Mouse (Mus musculus): ENCODE data around the gene Cgnl1.

Gene Cgnl1

DNA sequence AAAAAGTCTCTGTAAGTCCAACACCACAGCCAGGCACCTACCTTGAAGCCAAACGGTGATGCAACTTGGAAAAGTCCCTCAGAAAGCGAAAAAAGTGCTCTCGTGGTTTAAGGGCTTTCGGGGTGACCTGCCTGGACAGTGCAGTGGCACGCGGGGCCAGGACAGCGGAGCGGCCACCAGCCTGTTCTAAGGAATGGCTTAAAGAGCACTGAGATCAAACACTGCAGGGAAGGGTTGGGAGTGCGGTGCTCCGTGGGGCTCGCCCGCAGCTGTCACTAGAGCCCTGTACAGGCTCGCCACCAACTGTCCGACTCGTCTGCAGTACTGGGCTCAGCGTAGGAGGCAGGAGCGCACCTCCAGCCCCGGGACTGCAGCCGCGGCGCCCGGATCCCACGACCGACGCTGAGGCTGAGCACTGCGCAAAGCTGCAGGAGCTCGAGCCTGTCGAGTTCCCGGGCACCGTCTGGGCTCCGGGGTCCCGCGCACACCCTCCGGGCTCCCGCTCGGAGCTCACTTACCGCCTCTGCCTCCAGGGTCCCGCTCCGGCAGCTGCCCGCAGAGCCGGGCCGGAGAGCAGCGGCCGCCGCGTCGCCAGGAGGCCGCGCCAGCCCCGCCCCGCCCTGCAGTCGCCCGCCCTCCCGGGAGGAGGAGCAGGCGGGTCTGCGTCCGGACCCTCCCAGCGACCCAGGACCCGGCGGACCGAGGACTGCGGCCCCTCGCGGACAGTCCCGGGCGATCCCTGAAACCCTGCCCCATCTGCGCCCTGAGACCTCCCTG is at the start of gene Cgnl1:
Gene Cgnl1 (minus strand): TSS at position 612 of the 777 bp plus-strand sequence.
- WGBS: 2% methylated on average over 66 of the region's 67 CpGs

DNA sequence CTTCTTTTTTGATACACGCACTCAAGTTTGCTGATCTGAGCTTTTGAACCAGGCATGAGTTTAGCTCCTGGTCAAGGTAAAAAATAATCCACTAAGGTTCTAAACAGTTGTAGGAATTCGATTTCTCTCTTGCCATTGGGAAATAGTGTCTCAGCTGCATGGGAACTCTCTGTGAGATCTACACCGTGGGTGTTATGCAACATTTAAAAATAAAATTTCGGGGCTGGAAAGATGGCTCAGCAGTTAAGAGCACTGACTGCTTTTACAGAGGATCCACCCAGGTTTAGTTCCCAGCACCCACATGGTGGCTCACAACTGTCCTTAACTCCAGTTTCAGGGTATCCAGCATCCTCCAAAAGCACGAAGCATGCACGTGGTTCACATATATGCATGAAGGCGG is 47.1 kb upstream of the Cgnl1 start:
- 46% methylated on average over 7 of the region's 7 CpGs for WGBS

DNA sequence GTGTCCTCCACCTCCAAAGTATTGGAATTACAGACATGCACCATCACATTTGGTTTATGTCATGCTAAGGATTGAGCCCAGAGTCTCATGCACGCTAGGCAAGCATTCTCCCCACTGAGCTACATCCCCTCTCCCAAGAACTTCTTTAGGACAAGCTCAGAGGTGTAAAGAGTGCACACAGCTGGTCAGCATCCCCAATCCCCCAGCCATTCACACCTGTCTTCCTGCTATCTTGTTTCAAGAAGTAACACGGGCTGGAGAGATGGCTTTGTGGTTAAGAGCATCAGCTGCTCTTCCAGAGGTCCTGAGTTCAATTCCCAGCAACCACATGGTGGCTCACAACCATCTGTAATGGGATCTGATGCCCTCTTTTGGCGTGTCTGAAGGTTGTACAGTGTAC is 44.7 kb upstream of the Cgnl1 start:
- WGBS: 77% methylated on average over 3 of the region's 3 CpGs

DNA sequence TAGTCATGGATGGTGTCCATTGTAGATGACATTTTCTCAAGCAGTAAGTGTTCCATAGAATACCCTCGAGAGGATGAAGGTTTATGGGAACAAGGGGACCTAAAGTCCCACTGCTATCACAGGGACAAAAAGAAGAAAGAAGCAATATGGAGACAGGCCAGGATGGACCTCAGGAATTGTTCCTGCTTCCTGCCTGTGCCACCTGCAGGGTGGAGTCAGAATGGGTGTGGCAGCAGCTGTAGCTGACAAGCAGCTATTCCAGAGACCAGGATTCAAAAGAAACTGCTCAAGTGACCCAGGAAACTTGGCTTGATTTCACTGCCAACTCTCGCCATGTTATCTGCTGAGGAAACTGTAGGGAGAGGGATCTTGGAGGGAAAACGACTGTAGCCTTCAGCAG is 42.2 kb upstream of the Cgnl1 start:
- 76% methylated on average over 3 of the region's 3 CpGs for WGBS

DNA sequence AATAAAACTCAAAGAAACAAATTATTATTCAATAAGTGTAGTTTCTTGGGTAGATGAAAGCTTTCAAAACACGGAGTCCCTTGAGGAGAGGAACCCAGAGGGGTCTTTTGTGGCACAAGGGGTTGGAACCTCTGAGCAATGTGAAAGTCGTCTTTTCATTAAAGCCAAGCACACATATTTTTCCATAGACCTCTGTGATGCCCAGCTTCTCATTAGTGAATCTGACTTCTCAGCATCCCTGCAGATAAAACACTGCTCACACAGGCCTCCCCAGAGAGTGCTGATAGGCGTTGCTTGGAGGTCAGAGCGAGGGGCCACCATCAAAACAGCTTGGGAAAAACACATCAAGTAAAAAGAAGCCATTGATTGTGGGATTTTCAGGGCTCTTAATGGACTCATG is 41.5 kb upstream of the Cgnl1 start:
- WGBS: 61% methylated on average over 4 of the region's 4 CpGs

DNA sequence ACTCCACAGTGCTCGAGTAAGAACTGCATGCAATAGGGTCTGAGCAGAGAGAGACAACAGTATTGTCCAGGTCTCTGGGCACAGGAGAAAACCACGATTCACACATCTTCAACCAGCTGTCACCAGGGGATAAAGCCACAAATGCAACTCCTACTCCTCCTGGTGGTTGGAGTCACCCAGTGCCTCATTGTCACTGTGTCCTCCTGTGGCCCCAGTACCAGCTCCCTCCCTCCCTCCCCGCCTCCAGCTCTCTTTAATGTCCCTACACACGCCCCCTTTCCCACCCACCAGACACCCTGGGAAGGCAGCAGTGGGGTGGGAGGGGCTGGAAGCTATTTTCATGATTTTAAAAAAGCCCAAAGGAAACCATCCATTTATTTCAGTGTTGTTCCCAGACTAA is 41.0 kb upstream of the Cgnl1 start:
- 29% methylated on average over 4 of the region's 4 CpGs for WGBS

DNA sequence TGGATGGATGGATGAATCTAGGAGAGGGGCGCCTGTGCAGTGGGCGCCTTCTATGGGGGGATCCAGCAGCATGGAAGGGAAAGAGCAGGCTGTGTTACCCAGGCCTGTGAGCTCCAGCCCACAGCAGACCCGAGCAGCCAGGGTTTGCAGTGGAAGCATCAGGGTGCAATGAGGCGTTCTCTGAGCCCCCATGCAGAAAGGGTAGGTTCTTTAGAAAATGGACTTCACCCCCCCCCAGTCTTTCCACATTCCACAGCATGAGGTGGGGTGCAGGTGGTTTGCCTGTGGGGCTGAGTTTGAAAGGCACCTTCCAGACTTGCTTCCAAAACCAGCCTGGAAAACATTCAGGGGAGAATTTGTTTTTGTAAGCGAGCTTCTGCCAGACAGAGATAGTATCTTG is 40.0 kb upstream of the Cgnl1 start:
- WGBS: 85% methylated on average over 5 of the region's 5 CpGs

DNA sequence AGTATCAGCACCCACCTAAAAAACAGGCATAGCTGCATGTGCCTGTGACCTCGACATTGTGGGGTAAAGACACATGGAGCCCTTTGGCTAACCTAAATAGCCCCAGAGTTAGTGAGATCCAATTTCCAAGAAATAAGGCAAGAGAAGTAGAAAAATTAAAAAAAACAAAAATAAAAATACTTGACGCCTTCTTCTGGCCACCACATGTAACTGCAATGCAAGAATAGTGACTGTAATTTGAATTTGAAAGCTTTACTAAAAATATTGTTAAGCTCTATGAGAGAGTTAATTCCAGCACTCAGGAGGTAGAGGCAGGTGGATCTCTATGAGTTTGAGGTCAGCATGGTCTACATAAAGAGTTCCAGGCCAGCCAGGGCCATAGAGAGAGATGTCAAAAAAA is 39.3 kb upstream of the Cgnl1 start:
- 72% methylated on average over 2 of the region's 2 CpGs for WGBS

DNA sequence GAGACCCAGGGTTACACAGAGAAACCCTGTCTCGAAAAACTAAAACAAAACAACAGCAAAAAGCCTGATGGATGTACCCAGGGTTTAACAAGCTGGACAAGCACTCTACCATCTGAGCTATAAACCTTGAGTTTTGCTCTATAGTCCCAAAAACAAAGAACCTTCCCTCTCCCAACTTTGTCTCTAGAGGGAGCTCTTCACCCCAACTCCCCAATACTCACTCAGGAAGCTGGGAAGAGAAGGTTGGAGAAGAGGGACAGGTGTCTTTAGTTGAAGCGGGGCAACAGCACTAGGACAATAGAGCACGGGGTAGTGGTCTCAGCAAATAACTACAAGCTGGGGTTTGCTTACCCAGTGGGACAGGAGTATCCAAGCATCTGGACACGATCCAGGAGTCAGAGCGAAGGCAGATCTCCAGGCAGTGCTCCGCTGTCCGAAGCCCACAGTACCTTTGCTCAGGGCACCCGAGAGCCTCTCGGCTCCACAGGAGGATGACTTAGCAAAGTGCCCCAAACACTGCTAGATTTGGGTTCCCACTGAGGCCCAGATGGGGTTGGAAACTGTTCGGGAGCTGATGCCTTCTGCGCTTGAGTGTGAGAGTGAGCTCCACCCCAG is 37.3 kb upstream of the Cgnl1 start:
- 59% methylated on average over 11 of the region's 11 CpGs for WGBS

DNA sequence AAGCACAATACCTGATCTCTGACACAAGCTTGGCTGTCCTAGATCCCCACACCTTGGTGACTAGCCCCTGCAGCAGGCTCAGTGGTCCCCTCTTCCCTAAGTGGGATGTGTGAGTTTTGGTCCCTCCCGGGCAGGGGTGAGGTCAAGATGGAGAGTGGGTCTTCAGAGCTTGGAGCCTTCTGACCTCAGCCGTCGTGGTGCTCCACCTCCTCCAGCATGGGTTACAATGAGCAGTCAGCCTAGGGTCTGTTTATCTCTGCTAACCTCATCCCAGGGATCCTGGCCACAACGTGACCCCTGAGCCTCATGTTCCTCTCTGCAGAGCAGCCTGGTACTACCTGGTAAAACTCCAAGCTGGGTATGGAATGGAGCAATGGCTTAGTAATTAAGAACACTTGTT is 36.4 kb upstream of the Cgnl1 start:
- 82% methylated on average over 4 of the region's 4 CpGs for WGBS

DNA sequence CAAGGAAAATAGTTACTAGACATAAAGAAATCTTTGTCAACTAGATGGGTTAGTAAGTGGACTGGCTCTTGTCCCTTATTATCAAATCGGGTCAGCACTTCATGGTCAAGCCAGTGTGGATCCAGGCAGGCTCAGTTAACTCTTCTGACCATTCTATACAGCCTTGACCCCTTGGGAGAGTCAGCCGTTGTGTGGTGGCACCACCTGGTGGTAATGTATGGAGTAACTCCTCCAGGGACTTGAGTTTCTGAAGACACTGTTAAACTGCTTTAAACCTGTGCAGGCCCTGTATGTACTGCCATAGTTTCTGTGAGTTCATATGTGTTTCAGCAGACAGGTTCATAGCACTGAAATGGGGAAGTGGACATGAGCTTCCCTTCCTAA is 35.0 kb upstream of the Cgnl1 start:
- WGBS: 4% methylated on average over 2 of the region's 2 CpGs

DNA sequence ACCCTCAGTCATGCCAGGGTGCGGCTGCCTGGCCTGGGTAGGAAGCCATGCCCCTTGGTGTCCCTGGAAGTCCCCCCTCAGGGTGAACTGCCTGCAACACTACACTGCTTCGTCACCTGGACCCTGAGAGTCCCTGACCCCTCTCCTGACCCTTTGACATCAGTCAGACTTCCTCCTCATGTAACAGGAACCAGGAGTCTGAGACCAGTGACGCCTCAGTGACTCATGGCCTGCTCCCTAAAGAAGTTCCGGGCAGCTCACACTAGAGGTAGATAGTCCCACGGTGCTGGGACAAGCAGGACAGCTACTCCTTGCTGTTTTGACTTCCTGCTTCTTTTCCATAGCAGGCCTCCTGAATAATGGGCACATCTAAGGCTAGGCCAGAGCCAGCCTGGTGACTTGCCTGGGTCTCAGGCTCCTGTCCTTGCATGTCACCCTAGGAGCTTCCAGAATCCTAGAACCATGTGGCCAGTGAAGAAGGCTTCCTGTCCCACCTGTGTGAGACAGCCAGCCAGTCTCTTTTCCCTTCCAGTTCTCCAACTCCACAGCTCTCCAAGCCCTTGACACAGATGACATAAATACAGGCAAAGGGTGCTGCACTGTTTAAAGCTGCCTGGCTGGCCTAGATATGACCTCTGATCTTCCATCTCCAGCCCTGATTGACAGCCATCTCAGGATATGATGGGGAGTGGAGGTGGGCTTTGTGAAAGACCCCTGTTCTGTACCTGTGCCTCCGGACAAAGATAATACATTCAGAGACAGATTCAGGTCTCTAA is 34.4 kb upstream of the Cgnl1 start:
- 84% methylated on average over 6 of the region's 6 CpGs for WGBS

DNA sequence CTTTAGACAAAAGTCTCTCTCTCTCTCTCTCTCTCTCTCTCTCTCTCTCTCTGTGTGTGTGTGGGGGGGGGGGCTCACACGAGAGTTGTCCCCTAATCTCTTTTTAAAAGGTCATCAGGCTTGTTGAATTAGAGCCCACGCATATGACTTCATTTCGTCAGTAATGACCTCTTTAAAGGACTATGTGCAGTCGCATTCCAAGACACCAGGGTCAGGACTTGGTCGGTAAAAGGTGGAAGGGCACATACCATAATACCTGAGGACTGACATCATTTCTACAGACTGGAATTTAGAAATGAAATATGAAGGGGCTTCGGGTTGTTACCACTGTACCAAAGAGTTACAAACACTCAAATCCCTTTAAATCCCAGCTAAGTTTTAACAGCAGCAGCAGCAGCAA is 32.7 kb upstream of the Cgnl1 start:
- 74% methylated on average over 6 of the region's 6 CpGs for WGBS

DNA sequence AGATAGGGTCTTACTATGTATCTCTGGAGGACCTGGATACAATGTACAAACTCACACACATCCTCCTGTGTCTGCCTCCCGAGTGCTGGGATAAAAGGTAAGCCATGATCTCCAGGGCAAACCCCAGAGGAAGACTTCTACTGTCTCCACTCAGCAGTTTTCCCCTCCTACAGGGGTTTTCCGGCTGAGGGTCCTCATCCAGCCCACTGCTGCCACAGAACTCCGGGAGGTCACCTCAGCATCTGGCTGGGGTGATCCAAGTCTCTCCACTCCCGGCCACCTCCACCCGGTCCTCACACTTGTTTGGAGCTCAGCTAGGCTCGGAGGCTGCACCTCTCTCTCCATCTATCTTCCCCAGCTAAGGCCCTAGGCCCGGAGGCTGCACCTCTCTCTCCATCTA is 31.9 kb upstream of the Cgnl1 start:
- WGBS: 88% methylated on average over 7 of the region's 7 CpGs

DNA sequence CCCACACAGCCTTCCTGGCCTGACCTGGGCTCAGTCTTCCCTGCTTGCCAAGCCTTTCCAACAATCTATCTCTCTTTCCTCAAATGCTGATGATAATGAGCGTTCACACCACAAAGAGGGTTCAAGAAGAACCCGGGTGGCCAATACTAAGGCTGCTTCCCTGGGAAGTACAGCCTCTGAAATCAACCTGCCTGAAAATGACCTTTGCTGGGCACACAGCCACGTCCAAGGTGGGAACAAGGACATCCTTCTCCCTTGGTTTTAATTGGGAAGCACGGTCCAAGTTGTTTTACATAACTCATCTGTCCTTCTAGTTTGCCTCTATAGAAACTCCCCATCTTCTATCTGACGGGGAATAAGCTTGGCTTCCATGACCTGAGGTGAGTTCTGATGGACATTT is 28.2 kb upstream of the Cgnl1 start:
- 90% methylated on average over 5 of the region's 5 CpGs for WGBS

DNA sequence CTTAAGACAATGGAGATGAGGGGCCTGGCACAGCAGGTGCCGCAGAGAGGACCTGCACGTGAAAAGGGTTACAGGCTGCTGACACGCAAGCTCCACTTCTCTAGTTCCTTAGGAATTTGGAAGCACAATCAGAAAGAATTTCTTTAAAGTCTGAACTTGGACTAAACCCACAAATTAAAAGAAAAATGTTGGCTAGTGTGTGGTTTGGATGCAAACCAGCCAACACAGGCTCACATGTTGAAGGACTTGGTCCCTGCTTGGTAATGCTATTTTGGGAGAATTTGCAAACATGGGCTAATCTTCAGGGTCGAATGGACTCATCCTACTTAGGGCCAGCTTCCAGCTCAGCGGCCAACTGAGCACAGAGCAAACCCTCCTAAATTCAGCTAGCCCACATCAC is 26.8 kb upstream of the Cgnl1 start:
- 67% methylated on average over 5 of the region's 5 CpGs for WGBS

DNA sequence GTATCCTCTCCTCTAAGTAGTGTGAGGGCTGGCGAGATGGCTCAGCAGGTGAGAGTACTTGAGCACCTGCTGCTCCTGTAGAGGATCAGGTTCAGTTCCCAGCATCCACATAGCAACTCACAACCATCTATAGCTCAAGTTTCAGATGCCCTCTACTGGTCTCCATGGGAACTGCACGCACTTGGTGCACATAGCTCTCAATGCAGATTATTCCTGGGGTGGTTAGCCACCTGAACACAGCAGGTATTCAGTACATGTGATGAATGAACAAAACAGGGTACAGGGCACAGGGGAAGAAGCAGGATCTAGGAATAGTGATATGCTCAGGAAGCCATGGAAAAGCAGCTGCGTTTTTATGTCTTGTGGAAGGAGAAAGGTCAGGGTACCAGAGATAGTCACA is 6.0 kb upstream of the Cgnl1 start:
- 97% methylated on average over 3 of the region's 3 CpGs for WGBS

DNA sequence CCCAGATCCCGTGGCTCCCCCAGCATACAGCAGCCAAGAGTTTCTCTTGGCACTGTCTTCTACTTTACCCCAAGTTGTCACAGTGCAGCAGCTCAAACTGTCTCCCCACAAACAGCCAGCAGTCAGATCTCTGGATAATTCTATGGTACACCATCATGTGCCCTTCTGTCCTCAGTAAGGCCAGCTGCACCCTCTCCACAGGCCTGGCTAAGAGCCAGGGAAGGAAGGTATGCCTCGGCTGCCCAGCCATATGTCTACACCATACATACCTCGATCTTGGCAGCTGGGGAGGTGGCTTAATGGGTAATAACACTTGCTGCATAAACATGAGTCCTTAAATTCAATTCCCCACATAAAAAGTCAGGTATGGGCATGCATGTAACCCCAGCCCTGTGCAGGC is 4.9 kb upstream of the Cgnl1 start:
- 61% methylated on average over 3 of the region's 3 CpGs for WGBS

DNA sequence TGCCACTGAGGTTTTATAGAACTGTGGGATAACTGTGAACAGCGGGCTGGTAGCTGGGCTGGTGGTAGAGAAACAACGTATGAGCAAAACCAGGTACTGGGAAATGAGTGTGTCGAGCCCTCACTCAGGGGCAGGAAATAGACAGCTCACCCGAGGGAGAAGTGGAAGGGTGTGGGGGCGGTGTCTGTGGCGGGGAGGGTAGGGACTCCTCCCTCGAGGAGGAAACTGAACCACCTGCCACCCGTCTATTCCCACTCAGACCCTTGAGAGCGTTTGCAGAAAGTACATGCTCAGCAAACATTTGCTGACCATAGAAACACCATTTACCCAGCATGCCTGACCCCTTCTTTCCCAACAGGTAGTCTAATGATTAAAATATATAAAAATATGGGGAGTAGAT is 2.2 kb upstream of the Cgnl1 start:
- 70% methylated on average over 9 of the region's 9 CpGs for WGBS

DNA sequence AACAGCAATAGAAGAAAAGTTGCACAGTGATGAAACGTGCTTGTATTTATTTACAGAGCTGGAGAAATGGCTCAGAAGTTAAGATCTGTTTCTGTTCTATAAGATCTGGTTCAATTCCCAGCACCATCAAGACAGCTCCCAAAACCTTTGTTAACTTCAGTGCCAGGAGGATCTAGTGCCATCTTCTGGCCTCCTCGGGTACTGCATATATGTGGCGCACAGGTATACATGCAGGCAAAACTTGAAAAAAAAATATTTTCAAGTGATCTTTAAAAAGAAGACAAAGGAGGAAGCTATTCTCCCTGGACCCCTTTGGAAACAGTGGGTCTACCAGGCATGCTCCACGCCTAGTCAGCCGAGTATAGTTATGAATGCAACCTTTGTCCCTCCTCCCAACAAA is 936 bp upstream of the Cgnl1 start:
- 72% methylated on average over 5 of the region's 5 CpGs for WGBS

DNA sequence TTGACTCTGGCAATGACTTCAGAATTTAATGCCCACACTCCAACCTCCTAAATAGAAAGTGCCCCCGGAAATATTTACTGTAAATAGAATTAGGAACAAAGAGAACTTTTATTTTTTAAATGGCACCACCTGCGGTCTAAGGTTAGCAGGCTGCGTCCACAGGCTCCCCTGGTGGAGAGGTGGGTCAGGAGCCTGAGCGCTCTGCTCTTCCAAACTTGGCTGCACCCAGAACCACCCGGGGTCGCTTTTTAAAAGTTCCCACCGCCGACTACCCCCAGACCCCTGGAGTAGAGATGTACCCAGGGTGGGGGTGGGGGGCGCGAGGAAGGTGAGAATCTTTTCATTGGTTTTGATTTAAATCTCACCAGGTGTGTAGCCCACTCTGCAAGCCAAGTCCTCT is 918 bp downstream of the Cgnl1 start:
- WGBS: 10% methylated on average over 10 of the region's 10 CpGs

DNA sequence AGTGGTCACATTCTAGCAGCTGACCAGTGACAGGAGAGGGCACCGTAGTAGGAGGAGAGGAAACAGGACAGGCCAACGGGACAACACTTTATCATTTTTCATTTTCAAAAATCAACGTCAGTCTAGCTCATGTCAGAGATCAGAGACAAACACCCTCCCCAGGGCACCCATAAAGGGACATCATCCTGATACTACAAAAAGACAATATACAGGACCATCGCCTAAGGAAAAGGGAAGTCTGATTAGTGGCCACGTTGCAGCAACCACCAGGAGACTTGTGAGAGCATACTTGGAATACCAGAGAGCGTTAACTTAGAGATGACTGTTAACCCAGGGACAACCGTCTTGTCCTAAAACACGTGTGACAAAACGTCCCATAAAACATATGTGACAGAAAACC is 1.7 kb downstream of the Cgnl1 start:
- 60% methylated on average over 9 of the region's 9 CpGs for WGBS

DNA sequence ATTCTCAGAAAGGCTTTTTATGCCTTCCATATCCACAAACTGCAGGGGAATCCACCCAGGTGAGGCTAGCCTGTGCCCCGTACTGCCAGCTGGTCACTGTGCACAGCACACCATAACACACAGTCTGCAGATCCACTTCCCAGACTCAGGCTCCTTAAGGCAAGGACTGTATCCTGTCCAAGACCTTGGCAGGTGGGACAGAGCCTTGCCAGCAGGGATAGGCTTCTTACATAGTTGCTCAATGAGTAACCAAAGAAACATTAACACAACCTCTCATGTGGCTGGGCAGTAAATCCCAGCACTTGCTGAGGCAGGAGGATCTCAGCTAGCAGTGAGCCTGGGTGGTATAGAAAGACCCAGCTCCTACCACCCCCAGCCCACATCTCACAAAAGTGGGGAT is 3.3 kb downstream of the Cgnl1 start:
- 83% methylated on average over 1 of the region's 1 CpGs for WGBS

Data from cerebral cortex, adult 2 months (tissue).